Mouse (Mus musculus) ovary, postnatal 14 days (tissue): ENCODE measurements around the gene Spsb1.

Experiments
- DNase-seq: peaks from one replicate; pipeline ENCODE4 v3.0.0; 2022; ENCODE audit warnings: low spot score

Gene Spsb1

GRCm38 (mm10) chr4:149952201-149952600 is 2.6 kb downstream of the Spsb1 start:
- DNase-seq, result no peak

- DNase-seq, result no peak
These were observed 3.6 kb downstream of the Spsb1 start for GRCm38 (mm10) chr4:149951201-149951600.

- no peak for DNase-seq
These were observed 5.2 kb downstream of the Spsb1 start for GRCm38 (mm10) chr4:149949691-149950090.

GRCm38 (mm10) chr4:149948119-149948518 is 6.7 kb downstream of the Spsb1 start:
- DNase-seq, result no peak

- no peak for DNase-seq
These were observed 7.4 kb downstream of the Spsb1 start for GRCm38 (mm10) chr4:149947396-149947795.

- no peak for DNase-seq
These were observed 9.6 kb downstream of the Spsb1 start for GRCm38 (mm10) chr4:149945194-149945593.

GRCm38 (mm10) chr4:149944214-149944613 is 10.6 kb downstream of the Spsb1 start:
- no peak for DNase-seq

- DNase-seq, result no peak
These were observed 11.8 kb downstream of the Spsb1 start for GRCm38 (mm10) chr4:149942831-149943741.

- DNase-seq, result no peak
These were observed 13.6 kb downstream of the Spsb1 start for GRCm38 (mm10) chr4:149941067-149941755.

- DNase-seq, result no peak
These were observed 16.1 kb downstream of the Spsb1 start for GRCm38 (mm10) chr4:149938701-149939100.

GRCm38 (mm10) chr4:149936921-149937320 is 17.9 kb downstream of the Spsb1 start:
- DNase-seq, result no peak

GRCm38 (mm10) chr4:149935470-149935869 is 19.4 kb downstream of the Spsb1 start:
- no peak for DNase-seq

GRCm38 (mm10) chr4:149933519-149934245 is 21.2 kb downstream of the Spsb1 start:
- DNase-seq, result no peak

GRCm38 (mm10) chr4:149933025-149933424 is 21.8 kb downstream of the Spsb1 start:
- DNase-seq, result no peak

GRCm38 (mm10) chr4:149932108-149932815 is 22.6 kb downstream of the Spsb1 start:
- no peak for DNase-seq

GRCm38 (mm10) chr4:149930755-149931154 is 24.1 kb downstream of the Spsb1 start:
- no peak for DNase-seq

- DNase-seq, result no peak
These were observed 31.8 kb downstream of the Spsb1 start for GRCm38 (mm10) chr4:149923014-149923413.

GRCm38 (mm10) chr4:149922121-149922718 is 32.6 kb downstream of the Spsb1 start:
- DNase-seq, result peak; percentile 39

- DNase-seq, result no peak
These were observed 34.0 kb downstream of the Spsb1 start for GRCm38 (mm10) chr4:149920886-149921285.

- no peak for DNase-seq
These were observed 36.3 kb downstream of the Spsb1 start for GRCm38 (mm10) chr4:149918455-149919070.

GRCm38 (mm10) chr4:149916831-149917230 is 38.0 kb downstream of the Spsb1 start:
- DNase-seq, result no peak
